Mouse (Mus musculus) forebrain, embryonic 16.5 days (tissue): ENCODE measurements around the gene Rpa2. TPM values are rescaled to one million over a fixed set of nuclear protein-coding genes. Genes with fewer than 3 reads are reported as not detected.
"Not testable (repeated sequence)": the region's sequence is repeated elsewhere in the genome, so short reads cannot be mapped to it uniquely, and the experiment has no call there.

Source experiments
- ATAC-seq: fragments of 200-750 bp; cut with Nextera tagmentation; 2 replicates; pipeline ENCODE4 v1.8.0; 2017; ENCODE audit warnings: mild to moderate bottlenecking, moderate library complexity
- H3K27ac ChIP-seq: fragments of 300-500 bp; sonication (generic); 2 replicates; pipeline ENCODE4 v1.5.1; 2014; ENCODE audit warnings: low read length, control low read depth
- H3K27me3 ChIP-seq: fragments of 300-500 bp; sonication (generic); replicated peaks from 2 replicates; pipeline ENCODE4 v1.6.1; 2014; ENCODE audit warnings: low read length; ENCODE audit not compliant: control insufficient read depth, insufficient read depth
- H3K36me3 ChIP-seq: fragments of 300-500 bp; sonication (generic); 2 replicates; pipeline ENCODE4 v1.6.1; 2014; ENCODE audit not compliant: control insufficient read depth, insufficient read depth
- H3K4me1 ChIP-seq: fragments of 300-500 bp; sonication (generic); replicated peaks from 2 replicates; pipeline ENCODE4 v1.6.1; 2014; ENCODE audit warnings: low read length; ENCODE audit not compliant: control insufficient read depth, insufficient read depth
- H3K4me2 ChIP-seq: fragments of 300-500 bp; sonication (generic); 2 replicates; pipeline ENCODE4 v1.6.1; 2014; ENCODE audit warnings: mild to moderate bottlenecking, low read length, control low read depth
- H3K4me3 ChIP-seq: fragments of 300-500 bp; sonication (generic); replicated peaks from 2 replicates; pipeline ENCODE4 v1.5.1; 2014; ENCODE audit warnings: mild to moderate bottlenecking, low read length, control low read depth
- H3K9ac ChIP-seq: fragments of 300-500 bp; sonication (generic); replicated peaks from 2 replicates; pipeline ENCODE4 v1.6.1; 2014; ENCODE audit warnings: low read depth, low read length, control low read depth
- H3K9me3 ChIP-seq: fragments of 300-500 bp; sonication (generic); 2 replicates; pipeline ENCODE4 v1.6.1; 2016; ENCODE audit warnings: low read length; ENCODE audit not compliant: control insufficient read depth
- WGBS: fragments of 180-500 bp; shearing (Covaris S2); extraction: QIAGEN DNeasy Blood & Tissue Kit; methylation state at CpG from one replicate; pipeline ENCODE4 v1.1.7; 2014; 5-methylcytosine and 5-hydroxymethylcytosine counted together
- polyA plus RNA-seq: library from polyadenylated mRNA; unstranded; fragments of >200 nt; fragmentation: Nextera tagmentation; extraction: Ambion mirVana; gene quantifications from 2 replicates; pipeline ENCODE4 v1.2.1, GENCODE M21; 2015

The Rpa2 gene
- polyA plus RNA-seq, 1 experiment from 2014 or later: 55.8 TPM

DNA sequence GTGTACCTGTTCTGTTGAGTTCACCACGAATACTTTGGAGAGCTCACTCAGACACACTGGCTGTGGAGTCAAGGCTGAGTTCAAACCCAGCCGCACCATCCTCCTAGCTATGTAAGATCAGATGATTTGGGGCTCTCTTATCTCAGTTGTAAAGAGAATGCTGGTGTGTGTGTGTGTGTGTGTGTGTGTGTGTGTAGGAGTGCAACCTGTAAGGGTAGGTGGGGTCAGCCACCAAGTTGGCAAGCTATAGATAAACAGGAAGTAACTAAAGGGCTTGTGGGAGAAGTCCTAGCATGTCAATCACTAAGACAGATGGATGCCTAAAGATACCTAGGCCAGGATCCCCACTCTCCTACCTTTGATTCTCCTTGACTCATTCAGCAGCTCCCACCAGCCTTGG lies 15.6 kb downstream of the Rpa2 start:
- 82% methylated on average over 2 of the region's 2 CpGs for WGBS
- Histone ChIP-seq H3K4me1 (no peaks in the 10 kb centered on the region), H3K9ac (no peak overlapping the region), H3K9me3 (no peaks in the 10 kb centered on the region), H3K36me3 (no peaks in the 10 kb centered on the region; the same call in none of the 2 replicates), H3K27ac (no peak overlapping the region), H3K4me2 (no peak overlapping the region), H3K27me3 (no peaks in the 10 kb centered on the region), H3K4me3 (no peak overlapping the region)
- ATAC-seq: no peak

- 93% methylated on average over 13 of the region's 13 CpGs for WGBS
Observed at GRCm38 (mm10) chr4:132785228-132785627, 17.1 kb downstream of the Rpa2 start.

DNA sequence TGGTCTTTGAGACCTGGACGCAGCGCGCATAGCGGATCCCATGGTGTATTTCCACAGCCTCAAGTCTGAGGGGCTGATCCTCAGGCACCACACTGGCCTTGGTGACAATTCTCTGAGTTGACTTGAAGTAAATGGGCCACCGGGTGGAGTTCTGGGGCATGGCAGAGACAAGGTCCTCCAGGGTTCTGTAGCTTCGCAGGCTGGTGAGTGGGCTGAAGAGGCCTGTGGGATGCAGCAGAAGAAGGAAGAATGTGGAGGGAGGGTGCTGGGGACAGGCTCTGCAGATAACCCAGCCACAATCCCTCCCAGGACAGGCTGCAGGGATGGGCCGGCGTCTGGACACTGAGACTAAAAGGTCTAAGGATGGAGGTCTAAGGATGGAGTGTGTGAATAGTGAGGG lies 21.6 kb downstream of the Rpa2 start:
- no peaks in the 10 kb centered on the region for H3K36me3 ChIP-seq
- WGBS: 84% methylated on average over 8 of the region's 8 CpGs
- H3K9me3 ChIP-seq: no peaks in the 10 kb centered on the region
- ATAC-seq: no peak
- H3K4me2 ChIP-seq: no peak overlapping the region
- peaks cover 1% of the 10 kb centered on the region; the same call in 1 of the 2 replicates for H3K27me3 ChIP-seq
- no peak overlapping the region for H3K27ac ChIP-seq
- H3K9ac ChIP-seq: no peak overlapping the region
- no peak overlapping the region for H3K4me3 ChIP-seq
- no peaks in the 10 kb centered on the region for H3K4me1 ChIP-seq

More at GRCm38 (mm10) chr4:132785228-132785627, 17.1 kb downstream of the Rpa2 start:
- ATAC-seq: no peak
- no peaks in the 10 kb centered on the region for H3K4me1 ChIP-seq
- H3K27ac ChIP-seq: no peak overlapping the region
- no peak overlapping the region for H3K4me2 ChIP-seq
- H3K9ac ChIP-seq: no peak overlapping the region
- no peaks in the 10 kb centered on the region for H3K9me3 ChIP-seq
- no peak overlapping the region for H3K4me3 ChIP-seq
- H3K36me3 ChIP-seq: no peaks in the 10 kb centered on the region
- H3K27me3 ChIP-seq: no peaks in the 10 kb centered on the region

DNA sequence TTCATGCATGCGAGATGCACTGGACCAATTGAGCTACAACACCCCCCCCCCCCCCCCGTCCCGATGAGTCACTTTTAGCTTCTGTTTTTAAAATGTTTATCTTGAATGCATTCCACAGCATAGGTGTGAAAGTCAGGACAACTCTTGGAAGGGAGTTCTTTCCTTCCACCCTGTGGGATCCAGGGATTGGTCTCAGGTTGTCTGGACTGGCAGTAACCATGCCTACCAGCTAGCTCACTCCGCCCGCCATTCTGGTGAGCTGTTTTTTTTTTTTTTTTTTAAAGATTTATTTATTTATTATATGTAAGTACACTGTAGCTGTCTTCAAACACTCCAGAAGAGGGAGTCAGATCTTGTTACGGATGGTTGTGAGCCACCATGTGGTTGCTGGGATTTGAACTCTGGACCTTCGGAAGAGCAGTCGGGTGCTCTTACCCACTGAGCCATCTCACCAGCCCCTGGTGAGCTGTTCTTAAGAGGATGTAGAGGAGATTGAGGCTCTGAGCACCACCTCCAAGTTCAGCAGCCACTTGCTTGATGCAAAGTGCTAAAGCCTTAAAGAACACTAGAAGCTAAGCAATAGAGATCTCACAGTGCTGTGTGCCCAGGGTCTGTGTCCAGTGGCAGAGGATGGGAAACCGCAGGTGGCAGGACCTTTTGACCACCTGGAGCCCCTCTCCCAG lies 25.3 kb downstream of the Rpa2 start:
- not testable (repeated sequence) for H3K4me2 ChIP-seq, H3K36me3 ChIP-seq, H3K9me3 ChIP-seq, H3K27ac ChIP-seq, H3K4me3 ChIP-seq, H3K4me1 ChIP-seq, H3K9ac ChIP-seq, ATAC-seq
- peaks cover 10% of the 10 kb centered on the region for H3K27me3 ChIP-seq
- WGBS: 89% methylated on average over 8 of the region's 9 CpGs

- peaks cover 7% of the 10 kb centered on the region for H3K4me1 ChIP-seq
- no peaks in the 10 kb centered on the region for H3K36me3 ChIP-seq
- no peak overlapping the region for H3K9ac ChIP-seq
- ATAC-seq: no peak
- no peak overlapping the region for H3K4me2 ChIP-seq
- 87% methylated on average over 9 of the region's 9 CpGs for WGBS
- peaks cover 10% of the 10 kb centered on the region for H3K27me3 ChIP-seq
- no peak overlapping the region for H3K27ac ChIP-seq
- H3K9me3 ChIP-seq: no peaks in the 10 kb centered on the region
- H3K4me3 ChIP-seq: no peak overlapping the region
Observed at GRCm38 (mm10) chr4:132794028-132794427, 25.9 kb downstream of the Rpa2 start.

DNA sequence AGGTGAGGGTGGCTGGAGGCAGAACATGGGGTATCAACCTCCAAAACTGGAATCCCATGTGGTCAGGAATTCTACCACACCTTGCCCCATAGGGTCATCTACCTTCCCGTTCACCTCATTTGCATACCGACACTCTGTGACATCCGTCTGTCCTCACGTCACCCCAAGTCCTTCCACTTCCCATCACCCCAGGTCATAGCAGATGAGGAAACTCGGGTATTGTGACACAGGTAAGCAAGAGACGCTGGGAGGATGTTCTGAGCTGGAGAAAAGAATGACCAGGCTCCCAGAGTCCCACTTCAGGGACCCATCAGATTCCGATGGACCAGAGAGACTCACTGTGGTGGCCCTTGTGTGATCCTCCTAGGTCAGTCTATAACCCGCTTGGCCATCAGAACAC lies 26.6 kb downstream of the Rpa2 start:
- WGBS: 83% methylated on average over 8 of the region's 8 CpGs
- H3K4me1 ChIP-seq: peaks cover 7% of the 10 kb centered on the region
- H3K4me3 ChIP-seq: no peak overlapping the region
- no peak overlapping the region for H3K4me2 ChIP-seq
- H3K9ac ChIP-seq: no peak overlapping the region
- H3K27me3 ChIP-seq: peaks cover 10% of the 10 kb centered on the region
- no peak overlapping the region for H3K27ac ChIP-seq
- no peaks in the 10 kb centered on the region for H3K9me3 ChIP-seq
- no peak for ATAC-seq
- H3K36me3 ChIP-seq: no peaks in the 10 kb centered on the region

DNA sequence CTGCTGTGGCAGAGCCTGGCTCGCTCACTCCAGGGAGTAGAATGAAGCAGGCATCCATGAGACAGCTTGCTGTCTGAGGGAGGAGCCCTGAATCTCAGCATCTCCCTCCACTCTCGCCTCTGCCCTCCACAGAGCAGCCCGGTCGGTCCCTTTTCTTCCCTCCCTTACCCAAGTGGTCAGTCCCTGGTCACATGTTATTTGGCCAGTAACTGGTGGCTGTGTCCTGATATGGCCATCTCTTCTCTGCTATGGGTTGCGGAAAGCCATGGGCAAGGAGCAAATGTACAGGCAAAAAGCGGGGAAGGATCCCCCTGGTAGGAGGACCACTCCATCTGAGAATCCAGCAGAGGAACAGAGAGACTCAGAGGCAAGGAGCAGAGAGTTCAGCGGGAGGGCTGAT lies 27.0 kb downstream of the Rpa2 start:
- Histone ChIP-seq H3K4me3 (no peak overlapping the region), H3K27ac (no peak overlapping the region), H3K4me1 (peaks cover 7% of the 10 kb centered on the region), H3K36me3 (no peaks in the 10 kb centered on the region), H3K4me2 (no peak overlapping the region), H3K9ac (no peak overlapping the region), H3K27me3 (peaks cover 10% of the 10 kb centered on the region), H3K9me3 (no peaks in the 10 kb centered on the region)
- WGBS: 57% methylated on average over 7 of the region's 7 CpGs
- no peak for ATAC-seq

- H3K4me1 ChIP-seq: peaks cover 7% of the 10 kb centered on the region
- 2% methylated on average over 21 of the region's 21 CpGs for WGBS
- peak within 1 kb of the TSS; percentile 50 for H3K4me2 ChIP-seq
- 0 out of 2 replicates have a peak within 1 kb of the TSS, but pooled peaks have one; percentile 29 for H3K9ac ChIP-seq
- no peaks in the 10 kb centered on the region for H3K9me3 ChIP-seq
- peaks cover 10% of the 10 kb centered on the region for H3K27me3 ChIP-seq
- no peaks in the 10 kb centered on the region for H3K36me3 ChIP-seq
- H3K27ac ChIP-seq: no peak within 1 kb of the TSS
- ATAC-seq: no peak
- peak within 1 kb of the TSS; percentile 28 for H3K4me3 ChIP-seq
Observed at GRCm38 (mm10) chr4:132796196-132796886, 28.2 kb downstream of the Rpa2 start, which contains the start of gene Themis2. Gene Themis2, minus strand, starts transcription at chr4:132796387.

DNA sequence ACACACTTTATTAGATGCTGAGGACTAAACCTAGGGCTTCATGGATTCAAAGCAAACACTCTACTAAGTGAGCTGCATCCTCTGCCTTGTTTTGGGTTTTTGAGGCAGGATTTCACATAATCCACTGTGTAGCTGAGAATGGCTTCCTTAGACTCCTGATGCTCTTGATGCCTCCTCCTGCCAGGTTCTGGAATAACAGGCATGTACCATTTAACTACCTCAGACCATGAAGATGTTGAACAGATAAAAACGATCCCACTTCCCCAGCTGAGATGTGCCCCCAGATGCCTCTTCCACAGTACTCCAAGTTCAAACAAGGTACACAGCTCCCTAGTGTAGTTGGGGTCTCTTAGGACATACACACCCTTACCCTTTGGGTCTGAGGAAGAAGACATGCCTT lies 29.3 kb downstream of the Rpa2 start:
- Histone ChIP-seq H3K9ac (no peak overlapping the region), H3K9me3 (no peaks in the 10 kb centered on the region), H3K4me1 (peaks cover 7% of the 10 kb centered on the region), H3K4me3 (no peak overlapping the region), H3K27me3 (peaks cover 10% of the 10 kb centered on the region), H3K4me2 (no peak overlapping the region), H3K27ac (no peak overlapping the region), H3K36me3 (no peaks in the 10 kb centered on the region)
- no peak for ATAC-seq
- WGBS: 81% methylated on average over 1 of the region's 1 CpGs
